Mouse (Mus musculus) hindbrain, postnatal 0 days (tissue): ENCODE results near the gene Lamc1. TPM values are rescaled to one million over a fixed set of nuclear protein-coding genes. Genes with fewer than 3 reads are reported as not detected.
"Not testable (repeated sequence)": the region's sequence is repeated elsewhere in the genome, so short reads cannot be mapped to it uniquely, and the experiment has no call there.

Experiments used
- ATAC-seq: fragments of 200-750 bp; cut with Nextera tagmentation; 2 replicates; pipeline ENCODE4 v1.8.0; 2017; ENCODE audit warnings: mild to moderate bottlenecking, moderate TSS enrichment, moderate library complexity
- DNase-seq: peaks from one replicate; pipeline ENCODE4 v3.0.0-alpha.2; 2015; ENCODE audit warnings: low spot score
- H3K27ac ChIP-seq: fragments of 300-500 bp; sonication (generic); 2 replicates; pipeline ENCODE4 v1.5.1; 2014; ENCODE audit warnings: mild to moderate bottlenecking
- H3K27me3 ChIP-seq: fragments of 300-500 bp; sonication (generic); 2 replicates; pipeline ENCODE4 v1.6.1; 2014; ENCODE audit warnings: low read length, mixed read lengths; ENCODE audit not compliant: insufficient read depth
- H3K36me3 ChIP-seq: fragments of 300-500 bp; sonication (generic); 2 replicates; pipeline ENCODE4 v1.6.1; 2014; ENCODE audit warnings: low read length, mixed read lengths; ENCODE audit not compliant: insufficient read depth
- H3K4me1 ChIP-seq: fragments of 300-500 bp; sonication (generic); 2 replicates; pipeline ENCODE4 v1.6.1; 2014; ENCODE audit warnings: antibody characterized with exemption, low read length, mixed read lengths; ENCODE audit not compliant: insufficient read depth
- H3K4me2 ChIP-seq: fragments of 300-500 bp; sonication (generic); 2 replicates; pipeline ENCODE4 v1.6.1; 2014; ENCODE audit warnings: low read depth, mild to moderate bottlenecking, low read length, moderate library complexity, mixed read lengths
- H3K4me3 ChIP-seq: fragments of 300-500 bp; sonication (generic); 2 replicates; pipeline ENCODE4 v1.5.1; 2014; ENCODE audit warnings: low read length
- H3K9ac ChIP-seq: fragments of 300-500 bp; sonication (generic); replicated peaks from 2 replicates; pipeline ENCODE4 v1.6.1; 2014; ENCODE audit warnings: mild to moderate bottlenecking, low read length, moderate library complexity, mixed read lengths
- H3K9me3 ChIP-seq: fragments of 300-500 bp; sonication (generic); 2 replicates; pipeline ENCODE4 v1.6.1; 2016; ENCODE audit warnings: low read length, mixed read lengths
- CTCF ChIP-seq: IDR thresholded peaks from 2 replicates; pipeline ENCODE4 v1.5.1; 2016; ENCODE audit warnings: antibody characterized with exemption, control low read depth, low read depth
- WGBS: fragments of 180-500 bp; shearing (Covaris S2); extraction: QIAGEN DNeasy Blood & Tissue Kit; methylation state at CpG from one replicate; pipeline ENCODE4 v1.1.7; 2014; 5-methylcytosine and 5-hydroxymethylcytosine counted together
- polyA plus RNA-seq: library from polyadenylated mRNA; unstranded; fragments of >200 nt; fragmentation: Nextera tagmentation; extraction: Ambion mirVana; gene quantifications from 2 replicates; pipeline ENCODE4 v1.2.1, GENCODE M21; 2015
- total RNA-seq: library from RNA; depleted of rRNA; stranded (reverse); fragments of >200 nt; gene quantifications from 2 replicates; pipeline ENCODE4 v1.2.3, GENCODE M21; 2014

Lamc1 gene
- total and polyA plus RNA-seq, 2 experiments from 2014 or later = 13.5 to 52.9 TPM

DNA sequence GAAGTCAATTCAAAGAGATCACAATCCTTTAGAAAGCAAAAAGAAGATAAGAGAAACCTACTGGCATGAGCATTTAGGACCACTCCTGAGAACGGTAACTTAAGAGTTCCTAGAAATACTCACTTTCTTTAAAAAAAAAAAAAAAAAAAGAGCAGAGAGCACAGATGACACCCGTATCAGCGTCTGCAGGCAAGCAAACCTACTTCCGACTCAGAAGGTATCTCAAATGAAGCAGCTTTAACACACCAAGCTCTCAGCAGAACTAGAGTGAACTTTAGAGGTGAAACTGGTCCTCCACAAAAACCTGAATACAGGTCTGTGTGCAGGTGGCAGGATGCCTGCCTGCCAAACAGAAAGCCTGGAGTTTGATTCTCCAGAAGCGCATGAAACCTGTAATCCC is 19.6 kb downstream of the Lamc1 start:
- DNase-seq (no peak), ATAC-seq (no peak)
- H3K4me1 ChIP-seq = peaks cover 17% of the 10 kb centered on the region
- 90% methylated on average over 5 of the region's 5 CpGs for WGBS
- no peak overlapping the region for H3K9ac ChIP-seq
- no peak for TF ChIP-seq CTCF
- no peak overlapping the region for H3K27ac ChIP-seq
- no peaks in the 10 kb centered on the region for H3K27me3 ChIP-seq
- H3K4me3 ChIP-seq = no peak overlapping the region
- H3K36me3 ChIP-seq = no peaks in the 10 kb centered on the region
- H3K4me2 ChIP-seq = no peak overlapping the region
- no peaks in the 10 kb centered on the region for H3K9me3 ChIP-seq

DNA sequence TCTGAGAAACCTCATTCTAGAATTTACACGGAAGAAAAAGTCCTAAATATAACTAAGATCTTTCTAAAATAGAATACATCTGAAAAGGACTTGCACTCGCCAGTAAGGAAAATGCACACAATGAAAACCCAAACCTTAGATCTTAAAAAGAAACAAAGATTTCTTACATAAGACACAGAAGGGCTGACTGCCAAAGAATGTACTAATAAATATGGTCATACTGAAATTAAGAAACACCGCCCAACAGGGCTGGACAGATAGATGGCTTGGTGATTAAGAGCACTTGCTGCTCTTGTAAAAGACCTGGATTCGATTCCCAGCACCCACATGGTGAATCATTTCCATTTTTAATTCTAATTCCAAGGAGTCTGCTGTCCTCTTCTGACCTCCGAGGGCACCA is 22.4 kb downstream of the Lamc1 start:
- no peak overlapping the region for H3K4me3 ChIP-seq
- H3K4me2 ChIP-seq = no peak overlapping the region
- no peaks in the 10 kb centered on the region for H3K9me3 ChIP-seq
- no peak for TF ChIP-seq CTCF
- no peaks in the 10 kb centered on the region for H3K36me3 ChIP-seq
- no peak for ATAC-seq
- no peaks in the 10 kb centered on the region for H3K27me3 ChIP-seq
- no peak overlapping the region for H3K27ac ChIP-seq
- 88% methylated on average over 5 of the region's 5 CpGs for WGBS
- no peak overlapping the region for H3K9ac ChIP-seq
- peaks cover 20% of the 10 kb centered on the region; the same call in 1 of the 2 replicates for H3K4me1 ChIP-seq
- DNase-seq = no peak

DNA sequence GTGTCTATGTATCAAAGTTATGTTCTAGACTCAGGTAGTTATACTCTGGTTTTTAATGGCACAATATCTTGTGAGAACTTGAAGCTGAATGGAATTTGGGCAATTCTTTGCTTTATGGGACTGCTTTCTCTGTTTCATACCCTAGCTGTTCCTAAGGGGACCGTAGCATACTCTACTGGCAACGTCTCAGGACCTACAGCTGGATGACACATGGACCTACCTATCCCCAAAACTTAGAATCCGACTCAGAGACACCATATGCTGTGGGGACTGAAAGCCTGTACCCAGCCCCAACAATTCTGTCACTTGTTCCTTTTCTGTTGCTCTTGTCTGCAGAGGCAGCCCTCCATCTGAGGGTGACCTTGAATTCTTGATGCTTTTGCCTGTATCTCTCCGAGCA is 23.3 kb downstream of the Lamc1 start:
- 74% methylated on average over 4 of the region's 4 CpGs for WGBS
- Histone ChIP-seq H3K9me3 (no peaks in the 10 kb centered on the region), H3K27ac (peak overlapping the region; percentile 78; the same call in 1 of the 2 replicates), H3K4me1 (peaks cover 20% of the 10 kb centered on the region; the same call in 1 of the 2 replicates), H3K27me3 (no peaks in the 10 kb centered on the region), H3K36me3 (no peaks in the 10 kb centered on the region), H3K4me3 (no peak overlapping the region), H3K9ac (no peak overlapping the region; the same call in 1 of the 2 replicates), H3K4me2 (no peak overlapping the region)
- DNase-seq = no peak
- ATAC-seq = no peak
- no peak for TF ChIP-seq CTCF

DNA sequence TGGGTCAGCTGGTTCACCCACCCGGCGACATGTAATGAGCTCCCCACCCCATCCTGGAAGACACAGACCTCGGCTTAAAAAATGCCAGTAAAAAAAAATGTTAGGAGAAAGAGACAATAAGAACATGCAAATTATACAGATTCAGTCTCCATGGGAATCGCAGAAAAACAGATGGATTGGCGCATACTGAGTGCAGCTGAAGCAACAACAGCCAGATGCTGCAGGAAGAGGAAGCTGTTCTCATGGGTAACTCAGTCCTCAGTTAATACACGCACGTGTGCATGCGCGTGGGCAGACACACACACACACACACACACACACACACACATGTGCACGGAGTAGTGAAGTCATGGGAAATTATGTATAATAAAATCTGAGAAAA is 23.7 kb downstream of the Lamc1 start:
- no peaks in the 10 kb centered on the region for H3K36me3 ChIP-seq
- peaks cover 20% of the 10 kb centered on the region; the same call in 1 of the 2 replicates for H3K4me1 ChIP-seq
- H3K27ac ChIP-seq = peak overlapping the region; percentile 78
- peak overlapping the region; percentile 38 for H3K4me2 ChIP-seq
- TF ChIP-seq CTCF = no peak
- ATAC-seq (peak; percentile 79), DNase-seq (peak; percentile 46)
- 32% methylated on average over 10 of the region's 10 CpGs for WGBS
- no peaks in the 10 kb centered on the region for H3K27me3 ChIP-seq
- H3K4me3 ChIP-seq = no peak overlapping the region
- H3K9me3 ChIP-seq = no peaks in the 10 kb centered on the region
- H3K9ac ChIP-seq = peak overlapping the region; percentile 28; the same call in 1 of the 2 replicates

DNA sequence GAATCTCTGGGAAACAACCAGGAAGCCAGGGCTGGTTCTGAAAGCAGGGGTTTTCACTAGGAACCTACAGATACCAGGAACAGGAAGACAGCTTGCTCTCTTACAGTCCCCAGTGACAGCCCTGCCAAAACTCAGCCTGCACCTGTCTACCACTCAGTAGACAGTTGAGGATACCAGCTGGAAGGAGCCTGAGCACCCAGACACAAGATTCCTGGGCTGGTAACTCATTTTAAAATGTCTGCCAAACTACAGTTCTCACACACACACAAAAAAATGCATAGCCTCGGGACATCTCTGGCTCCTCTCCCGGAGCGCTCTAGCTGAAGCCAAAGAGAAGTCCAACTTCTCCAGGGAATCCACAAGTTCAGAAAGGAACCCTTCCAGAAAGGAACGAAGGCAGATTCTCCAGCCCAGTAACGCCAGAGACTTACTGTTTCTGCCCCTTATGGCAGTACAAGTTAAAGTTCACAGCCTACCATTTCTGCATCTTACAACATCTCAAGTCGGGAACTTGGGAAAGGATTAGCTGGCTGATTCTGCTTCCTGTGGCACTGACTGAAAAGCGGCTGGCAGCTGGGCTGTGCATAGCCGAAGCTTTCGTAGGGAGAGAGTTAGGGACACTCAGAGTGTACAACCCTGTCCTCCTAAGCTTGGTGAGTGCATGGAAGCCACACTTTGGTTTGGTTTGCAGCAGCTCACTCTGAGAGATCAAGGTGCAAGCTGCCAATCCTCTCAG is 24.2 kb downstream of the Lamc1 start:
- Histone ChIP-seq H3K9ac (peak overlapping the region; percentile 28), H3K27ac (peak overlapping the region; percentile 78), H3K4me2 (peak overlapping the region; percentile 38), H3K9me3 (no peaks in the 10 kb centered on the region), H3K36me3 (no peaks in the 10 kb centered on the region), H3K27me3 (no peaks in the 10 kb centered on the region), H3K4me1 (peaks cover 20% of the 10 kb centered on the region; the same call in 1 of the 2 replicates), H3K4me3 (no peak overlapping the region)
- DNase-seq = peak; percentile 54
- peak; percentile 53; the same call in 1 of the 2 replicates for ATAC-seq
- 32% methylated on average over 9 of the region's 9 CpGs for WGBS
- TF ChIP-seq CTCF = no peak

DNA sequence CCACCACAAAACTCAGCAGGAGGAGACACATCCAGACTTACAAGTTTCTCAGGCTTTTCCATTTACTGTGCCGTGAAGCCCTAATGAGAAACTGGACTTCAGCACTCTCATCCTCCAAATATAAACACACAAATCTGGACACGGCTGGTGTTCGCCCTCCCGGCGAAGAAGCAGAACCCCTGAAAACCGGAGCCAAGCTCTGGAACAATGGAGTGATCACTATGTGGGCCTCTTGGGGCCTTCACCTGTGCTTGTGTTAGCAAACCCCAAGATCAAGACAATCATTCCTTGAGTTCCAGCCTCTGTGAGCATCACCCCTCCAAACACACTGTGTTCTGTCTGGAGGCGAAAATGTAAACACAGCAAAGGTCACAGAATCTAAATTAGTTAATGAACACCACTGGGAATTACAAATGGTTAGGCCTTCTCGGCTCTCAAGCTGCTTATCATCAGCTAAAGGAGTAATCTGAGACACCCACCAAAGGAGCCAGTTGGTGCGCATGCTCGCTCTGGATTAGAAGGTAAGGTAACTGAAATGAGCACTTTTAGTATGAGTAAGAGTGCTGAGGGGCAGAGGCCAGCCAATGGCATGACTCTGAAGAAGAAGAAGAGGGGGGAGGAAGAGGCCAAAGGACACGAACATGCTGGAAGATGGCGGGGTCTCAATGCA is 24.9 kb downstream of the Lamc1 start:
- no peak overlapping the region; the same call in 1 of the 2 replicates for H3K4me2 ChIP-seq
- no peaks in the 10 kb centered on the region for H3K9me3 ChIP-seq
- TF ChIP-seq CTCF = no peak
- 76% methylated on average over 12 of the region's 12 CpGs for WGBS
- H3K27me3 ChIP-seq = no peaks in the 10 kb centered on the region
- no peak overlapping the region for H3K9ac ChIP-seq
- H3K4me3 ChIP-seq = no peak overlapping the region
- DNase-seq (no peak), ATAC-seq (no peak)
- peak overlapping the region; percentile 78 for H3K27ac ChIP-seq
- no peaks in the 10 kb centered on the region for H3K36me3 ChIP-seq
- H3K4me1 ChIP-seq = peaks cover 20% of the 10 kb centered on the region; the same call in 1 of the 2 replicates

DNA sequence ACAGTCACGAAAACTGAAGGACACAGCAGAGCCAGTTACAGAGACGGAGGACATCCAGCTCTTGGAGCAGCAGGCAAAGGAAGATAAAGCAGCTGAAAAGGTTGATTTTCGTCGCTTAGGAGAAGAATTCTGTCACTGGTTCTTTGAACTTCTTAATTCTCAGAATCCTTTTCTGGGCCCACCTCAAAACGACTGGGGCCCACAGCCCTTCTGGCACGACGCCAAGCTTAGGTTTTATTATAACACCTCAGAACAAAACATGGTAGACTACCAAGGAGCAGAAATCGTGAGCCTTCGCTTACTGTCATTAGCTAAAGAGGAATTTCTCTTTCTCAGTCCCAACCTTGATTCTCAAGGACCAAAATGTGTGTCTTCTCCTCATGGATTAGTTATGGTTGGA is 26.9 kb downstream of the Lamc1 start:
- H3K4me1 ChIP-seq = peaks cover 20% of the 10 kb centered on the region; the same call in 1 of the 2 replicates
- not testable (repeated sequence) for ATAC-seq, H3K9me3 ChIP-seq, H3K27ac ChIP-seq, H3K36me3 ChIP-seq, H3K4me3 ChIP-seq, H3K9ac ChIP-seq, DNase-seq, H3K4me2 ChIP-seq, H3K27me3 ChIP-seq
- WGBS = 77% methylated on average over 9 of the region's 9 CpGs

DNA sequence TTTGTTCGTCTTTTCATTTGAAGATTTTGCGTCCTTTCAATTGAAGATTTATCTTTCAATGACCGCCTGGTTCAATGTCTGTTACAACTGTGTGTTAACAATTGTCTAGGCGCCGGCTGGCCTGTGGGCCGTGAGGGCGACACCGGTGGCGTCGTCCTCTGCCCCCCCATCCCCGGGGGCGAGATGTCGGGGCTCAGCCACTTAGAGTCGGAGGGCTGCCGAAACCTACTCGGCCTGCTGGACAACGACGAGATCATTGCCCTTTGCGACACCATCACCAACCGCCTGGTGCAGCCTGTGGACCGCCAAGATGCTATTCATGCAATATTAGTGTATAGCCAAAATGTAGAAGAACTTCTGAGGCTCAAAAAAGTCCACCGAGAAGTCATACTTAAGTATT is 27.3 kb downstream of the Lamc1 start:
- not testable (repeated sequence) for H3K36me3 ChIP-seq, H3K4me3 ChIP-seq, H3K9me3 ChIP-seq, H3K4me2 ChIP-seq, H3K27ac ChIP-seq, H3K9ac ChIP-seq, DNase-seq, ATAC-seq, H3K27me3 ChIP-seq
- peaks cover 20% of the 10 kb centered on the region; the same call in 1 of the 2 replicates for H3K4me1 ChIP-seq
- WGBS = 93% methylated on average over 22 of the region's 22 CpGs

DNA sequence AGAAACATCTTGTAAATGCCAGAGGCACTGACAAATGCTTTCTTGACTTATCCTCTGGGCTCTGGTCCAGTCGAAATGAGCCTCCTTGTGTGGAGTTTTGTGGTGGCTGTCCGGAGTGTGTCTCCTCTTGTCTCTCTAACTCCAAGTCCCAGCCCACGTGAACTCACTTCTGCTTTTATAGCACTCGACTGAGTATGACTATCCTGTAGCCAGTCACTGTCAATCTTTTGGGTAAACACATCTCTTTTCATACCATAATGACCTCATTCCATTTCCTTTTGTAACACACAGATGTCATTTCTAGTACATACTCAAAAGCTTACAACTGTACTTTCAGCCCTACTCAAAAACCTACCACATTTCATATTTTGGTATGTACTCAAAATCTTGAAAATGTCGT is 33.1 kb downstream of the Lamc1 start:
- DNase-seq, H3K9me3 ChIP-seq, H3K27me3 ChIP-seq, H3K36me3 ChIP-seq, ATAC-seq, H3K9ac ChIP-seq, H3K27ac ChIP-seq, H3K4me3 ChIP-seq, H3K4me1 ChIP-seq, H3K4me2 ChIP-seq: not testable (repeated sequence)
- WGBS = 82% methylated on average over 5 of the region's 5 CpGs
